Mouse (Mus musculus) erythroblast, adult 5-6 weeks (primary cell): Measurements from ENCODE around the gene Fbxo9. TPM values are rescaled to one million over a fixed set of nuclear protein-coding genes. Genes with fewer than 3 reads are reported as not detected.

Experiments used
- total RNA-seq, 2 experiments: library from RNA; stranded (forward) in 1 of 2; stranded (reverse) in 1 of 2; fragments of 150-400 nt in 1 of 2; fragments of 200-764, 138-1000 nt in 1 of 2; gene quantifications; 2 replicates each; pipeline versions ENCODE4 v1.2.3 to v1.2.4; 2015 to 2017; ENCODE audit warnings: low replicate concordance in 2 of 2

Fbxo9 gene
- total RNA-seq, 2 experiments from 2014 or later: 517 to 741 TPM

Other genes with a start within 250 kb of the Fbxo9 start
- 19.0 and 21.7 TPM in 2 replicates for gene Elovl5, start 191.7 kb downstream of the Fbxo9 start, total RNA-seq (2015; ENCODE audit: low replicate concordance)
- 22.0 and 22.2 TPM in 2 replicates for gene Elovl5, start 191.7 kb downstream of the Fbxo9 start, total RNA-seq (2017; ENCODE audit: low replicate concordance)
- not detected in 2 replicates for gene Gcm1, start 57.1 kb downstream of the Fbxo9 start, total RNA-seq (2015; ENCODE audit: low replicate concordance)
- not detected in 2 replicates for gene Gcm1, start 57.1 kb downstream of the Fbxo9 start, total RNA-seq (2017; ENCODE audit: low replicate concordance)
- 5.4 and 13.8 TPM in 2 replicates for gene Ick, start 127 bp upstream of the Fbxo9 start, total RNA-seq (2015; ENCODE audit: low replicate concordance)
- gene Ick, start 127 bp upstream of the Fbxo9 start, total RNA-seq (2017; ENCODE audit: low replicate concordance): 9.5 and 14.8 TPM in 2 replicates
- 1.7 TPM in 1 of 2 replicates, not detected in the other for gene Gsta4, start 73.7 kb upstream of the Fbxo9 start, total RNA-seq (2015; ENCODE audit: low replicate concordance)
- not detected in 2 replicates for gene Gsta4, start 73.7 kb upstream of the Fbxo9 start, total RNA-seq (2017; ENCODE audit: low replicate concordance)
- not detected in 2 replicates for gene Gsta1, start 121.6 kb upstream of the Fbxo9 start, total RNA-seq (2015; ENCODE audit: low replicate concordance)
- not detected in 2 replicates for gene Gsta1, start 121.6 kb upstream of the Fbxo9 start, total RNA-seq (2017; ENCODE audit: low replicate concordance)
- gene Gm3776, start 148.1 kb upstream of the Fbxo9 start, total RNA-seq (2015; ENCODE audit: low replicate concordance): not detected in 2 replicates
- gene Gm3776, start 148.1 kb upstream of the Fbxo9 start, total RNA-seq (2017; ENCODE audit: low replicate concordance): not detected in 2 replicates
- gene Gm10639, start 180.9 kb upstream of the Fbxo9 start, total RNA-seq (2015; ENCODE audit: low replicate concordance): not detected in 2 replicates
- gene Gm10639, start 180.9 kb upstream of the Fbxo9 start, total RNA-seq (2017; ENCODE audit: low replicate concordance): not detected in 2 replicates
- gene Omt2a, start 205.7 kb upstream of the Fbxo9 start, total RNA-seq (2015; ENCODE audit: low replicate concordance): not detected in 2 replicates
- gene Omt2a, start 205.7 kb upstream of the Fbxo9 start, total RNA-seq (2017; ENCODE audit: low replicate concordance): not detected in 2 replicates
- not detected in 2 replicates for gene Omt2b, start 218.5 kb upstream of the Fbxo9 start, total RNA-seq (2015; ENCODE audit: low replicate concordance)
- gene Omt2b, start 218.5 kb upstream of the Fbxo9 start, total RNA-seq (2017; ENCODE audit: low replicate concordance): not detected in 2 replicates
- not detected in 2 replicates for gene Gsta2, start 246.7 kb upstream of the Fbxo9 start, total RNA-seq (2015; ENCODE audit: low replicate concordance)
- gene Gsta2, start 246.7 kb upstream of the Fbxo9 start, total RNA-seq (2017; ENCODE audit: low replicate concordance): not detected in 2 replicates